Mouse (Mus musculus) ES-E14 (cell line): ENCODE results near the gene Tceanc2. TPM values are rescaled to one million over a fixed set of nuclear protein-coding genes. Genes with fewer than 3 reads are reported as not detected.
A peak's percentile ranks its signal among the peaks of the same experiment; 100 is the strongest.

Experiments
- DNase-seq: peaks from one replicate; pipeline ENCODE4 v3.0.0-alpha.2; 2013; ENCODE audit warnings: low read depth, low spot score
- H3K27ac ChIP-seq: 2 replicates; pipeline ENCODE4 v1.5.1; 2012; ENCODE audit warnings: low read depth, mild to moderate bottlenecking, low read length, moderate library complexity, mixed read lengths; ENCODE audit not compliant: poor library complexity, insufficient read depth, severe bottlenecking
- H3K36me3 ChIP-seq: 2 replicates; pipeline ENCODE4 v1.6.1; 2012; ENCODE audit warnings: mild to moderate bottlenecking, low read length, moderate library complexity, mixed read lengths; ENCODE audit not compliant: control insufficient read depth, poor library complexity, insufficient read depth, severe bottlenecking
- H3K4me1 ChIP-seq, 2 experiments: fragments of 150-350 bp in 1 of 2; sonication (generic) in 1 of 2; 2 replicates each; pipeline ENCODE4 v1.6.1; 2012; ENCODE audit warnings: low read length in 2 of 2, mild to moderate bottlenecking in 1 of 2, mixed read lengths in 1 of 2; ENCODE audit not compliant: control insufficient read depth in 2 of 2, insufficient read depth in 2 of 2, poor library complexity in 1 of 2
- H3K4me3 ChIP-seq, 2 experiments: fragments of 150-350 bp in 1 of 2; sonication (generic) in 1 of 2; 2 replicates each; pipeline ENCODE4 v1.5.1; 2012; ENCODE audit warnings: low read length in 2 of 2, low read depth in 1 of 2, mild to moderate bottlenecking in 1 of 2, mixed read lengths in 1 of 2; ENCODE audit not compliant: insufficient read depth in 1 of 2, poor library complexity in 1 of 2, severe bottlenecking in 1 of 2
- H3K9ac ChIP-seq: 2 replicates; pipeline ENCODE4 v1.6.1; 2012; ENCODE audit warnings: low read depth, mild to moderate bottlenecking, low read length, mixed read lengths; ENCODE audit not compliant: poor library complexity, insufficient read depth, severe bottlenecking
- H3K9me3 ChIP-seq: fragments of 150-350 bp; sonication (generic); 2 replicates; pipeline ENCODE4 v1.6.1; 2012; ENCODE audit warnings: low read depth, mild to moderate bottlenecking, low read length; ENCODE audit not compliant: control insufficient read depth, insufficient read depth
- CHD2 ChIP-seq: IDR thresholded peaks from 2 replicates; pipeline ENCODE4 v1.6.1; 2014; ENCODE audit warnings: mild to moderate bottlenecking, low read depth, low read length, inconsistent platforms
- HCFC1 ChIP-seq: IDR thresholded peaks from 2 replicates; pipeline ENCODE4 v1.6.1; 2012; ENCODE audit warnings: low read length, inconsistent platforms, borderline replicate concordance; ENCODE audit not compliant: insufficient read depth
- MAFK ChIP-seq: IDR thresholded peaks from 2 replicates; pipeline ENCODE4 v1.6.1; 2014; ENCODE audit warnings: mild to moderate bottlenecking, low read depth, low read length, inconsistent platforms; ENCODE audit not compliant: insufficient read depth
- ZC3H11A ChIP-seq: IDR thresholded peaks from 2 replicates; pipeline ENCODE4 v1.6.1; 2012; ENCODE audit warnings: low read depth, mild to moderate bottlenecking, inconsistent platforms, low read length, borderline replicate concordance
- ZNF384 ChIP-seq: IDR thresholded peaks from 2 replicates; pipeline ENCODE4 v1.6.1; 2012; ENCODE audit warnings: low read depth, low read length, inconsistent platforms
- in situ Hi-C, 2 experiments: fragments of 600-800 bp; cut with MboI; formaldehyde crosslinking; loops; one replicate each; pipeline ENCODE4 v1.15.1; 2025; ENCODE audit warnings: low sequenced_read_pairs in 2 of 2, inconsistent platforms in 1 of 2; ENCODE audit not compliant: unreplicated experiment in 2 of 2
- total RNA-seq: library from RNA; depleted of rRNA; stranded (reverse); fragments of 300-350 nt; gene quantifications from 2 replicates; pipeline ENCODE4 v1.2.3, GENCODE M21; 2012

Tceanc2 gene
- total RNA-seq, 1 experiment = 7.1 TPM

DNA sequence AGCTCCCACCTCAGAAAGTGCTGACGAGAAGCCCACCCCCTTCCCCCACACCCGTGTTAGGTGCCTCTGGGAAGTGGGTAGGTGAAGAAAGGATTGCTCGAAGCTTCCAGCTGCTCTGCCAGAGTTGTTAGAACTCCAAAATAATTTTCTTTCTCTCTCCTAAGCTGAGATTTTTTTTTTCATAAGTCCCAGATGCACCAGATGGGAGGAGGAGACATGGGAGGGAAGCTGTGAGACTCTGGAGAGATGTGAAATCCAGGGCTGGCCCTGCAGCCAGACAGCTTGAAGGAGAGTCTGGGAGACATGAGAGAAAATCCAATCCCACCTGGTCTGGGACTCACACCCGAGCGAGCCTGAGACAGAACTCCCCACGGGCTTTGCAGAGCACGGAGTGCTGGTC lies 54.5 kb downstream of the Tceanc2 start:
- Histone ChIP-seq H3K9ac (no peak overlapping the region), H3K4me3 (no peak overlapping the region), H3K36me3 (no peaks in the 10 kb centered on the region), H3K27ac (no peak overlapping the region), H3K9me3 (no peaks in the 10 kb centered on the region), H3K4me1 (peaks cover 0 to 4% of the 10 kb centered on the region in 2 experiments; a peak in 1 of 4 replicates)
- TF ChIP-seq ZC3H11A = no peak
- no peak for TF ChIP-seq HCFC1
- TF ChIP-seq MAFK = no peak
- no peak for TF ChIP-seq CHD2
- TF ChIP-seq ZNF384 = no peak
- no peak for DNase-seq
- in situ Hi-C loops = no loop called here

DNA sequence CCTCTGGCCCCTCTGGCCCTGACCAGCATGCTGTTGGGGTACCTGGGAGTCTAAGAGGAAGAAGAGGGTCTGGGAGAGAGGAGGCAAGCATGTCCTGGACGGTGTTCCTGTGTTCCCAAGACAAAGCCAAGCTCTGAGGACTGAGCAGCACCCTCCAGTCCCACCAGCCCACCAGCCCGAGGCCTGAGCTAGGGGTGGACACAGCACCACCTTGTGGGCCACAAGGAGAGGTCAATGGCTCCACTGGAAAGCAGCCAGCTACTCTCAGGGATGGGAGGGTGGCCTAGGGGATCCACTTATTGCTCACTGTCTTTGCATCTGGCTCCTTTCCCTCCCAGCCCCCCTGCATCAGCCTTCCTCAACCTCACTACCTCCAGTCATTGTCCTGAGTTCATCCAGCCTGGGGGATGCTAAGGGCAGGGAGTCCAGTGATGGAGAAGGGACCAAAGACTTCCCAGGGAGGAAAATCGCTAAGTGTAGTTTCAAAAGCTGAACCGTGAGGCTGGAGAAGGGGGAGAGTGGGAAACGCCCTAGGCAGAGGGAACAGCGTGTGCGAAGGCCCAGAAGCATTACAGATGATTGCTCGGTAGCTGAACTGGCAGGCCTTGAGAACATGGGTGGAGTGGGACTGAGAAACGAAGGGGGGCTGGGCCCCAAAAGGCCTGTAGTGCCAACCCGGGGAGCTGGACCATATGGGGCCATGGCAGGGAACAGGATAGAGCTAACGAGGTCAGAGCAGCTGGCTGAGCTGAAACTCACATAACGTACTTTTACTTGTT lies 57.6 kb downstream of the Tceanc2 start:
- DNase-seq = no peak
- Histone ChIP-seq H3K4me1 (no peaks in the 10 kb centered on the region; a peak in 1 of 4 replicates), H3K9ac (no peak overlapping the region), H3K36me3 (no peaks in the 10 kb centered on the region), H3K9me3 (no peaks in the 10 kb centered on the region), H3K4me3 (no peak overlapping the region), H3K27ac (no peak overlapping the region)
- in situ Hi-C loops = no loop called here
- TF ChIP-seq ZNF384 = no peak
- peak; percentile 27; the same call in 1 of the 2 replicates for TF ChIP-seq ZC3H11A

DNA sequence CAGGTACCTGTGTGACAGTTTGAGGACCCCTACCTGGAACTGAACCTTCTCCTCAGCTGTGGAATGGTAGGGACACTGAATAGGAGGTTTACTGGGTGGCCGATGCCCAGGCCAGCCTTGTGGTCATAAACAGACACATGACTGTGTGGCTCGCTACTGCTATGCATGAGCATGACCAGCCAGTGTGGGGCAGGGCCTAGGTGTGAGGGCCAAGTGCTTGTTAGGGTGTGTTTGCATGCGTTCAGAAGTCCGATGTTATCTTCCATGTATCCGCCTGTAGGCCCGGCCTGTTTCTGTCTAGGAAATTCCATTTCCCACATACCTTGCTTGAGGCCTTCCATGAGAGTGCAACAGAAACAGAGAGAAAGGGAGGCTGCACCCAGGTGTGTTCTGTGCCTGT lies 58.2 kb downstream of the Tceanc2 start:
- no peak for TF ChIP-seq MAFK
- no peak for TF ChIP-seq HCFC1
- no peak for TF ChIP-seq ZNF384
- TF ChIP-seq CHD2 = no peak
- TF ChIP-seq ZC3H11A = no peak
- Histone ChIP-seq H3K9me3 (no peaks in the 10 kb centered on the region), H3K4me3 (no peak overlapping the region), H3K27ac (no peak overlapping the region; the same call in 1 of the 2 replicates), H3K36me3 (no peaks in the 10 kb centered on the region), H3K4me1 (no peaks in the 10 kb centered on the region; a peak in 1 of 4 replicates), H3K9ac (no peak overlapping the region)
- no peak for DNase-seq
- in situ Hi-C loops = no loop called here

DNA sequence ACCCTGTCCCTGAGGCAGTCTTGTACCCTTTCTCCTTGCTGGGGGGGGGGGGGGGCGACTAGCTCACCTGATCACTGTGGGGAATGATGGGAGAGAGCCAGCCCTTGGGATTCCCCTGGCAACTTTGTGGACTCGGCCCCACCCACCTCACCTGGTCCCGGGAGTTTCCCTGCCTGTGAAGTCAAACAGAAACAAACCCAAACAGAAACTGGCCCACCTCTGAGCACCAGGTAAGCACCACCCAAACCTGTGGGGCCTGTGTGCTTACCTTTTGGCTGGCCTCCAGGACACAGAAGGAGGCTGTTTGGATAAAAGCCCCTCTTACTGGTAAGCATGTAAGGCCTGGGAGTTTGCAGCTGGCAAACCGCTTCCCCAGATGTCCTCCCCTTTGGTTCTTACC lies 59.9 kb downstream of the Tceanc2 start:
- no peak overlapping the region for H3K27ac ChIP-seq

More for the DNA sequence above, 59.9 kb downstream of the Tceanc2 start:
- in situ Hi-C loops = no loop called here
- Histone ChIP-seq H3K4me1 (peaks cover 0 to 1% of the 10 kb centered on the region in 2 experiments; a peak in 2 of 4 replicates), H3K9ac (no peak overlapping the region), H3K4me3 (no peak overlapping the region), H3K36me3 (no peaks in the 10 kb centered on the region), H3K9me3 (no peaks in the 10 kb centered on the region)
- TF ChIP-seq ZNF384 (no peak), CHD2 (no peak), HCFC1 (no peak)
- no peak for DNase-seq
